Mouse (Mus musculus): Measurements from ENCODE around the gene Kif5c. TPM values are rescaled to one million over a fixed set of nuclear protein-coding genes. Genes with fewer than 3 reads are reported as not detected.
A peak's percentile ranks its signal among the peaks of the same experiment; 100 is the strongest.

The Kif5c gene
- total and polyA plus RNA-seq, 2 experiments from 2014 or later, result 151 to 262 TPM

DNA sequence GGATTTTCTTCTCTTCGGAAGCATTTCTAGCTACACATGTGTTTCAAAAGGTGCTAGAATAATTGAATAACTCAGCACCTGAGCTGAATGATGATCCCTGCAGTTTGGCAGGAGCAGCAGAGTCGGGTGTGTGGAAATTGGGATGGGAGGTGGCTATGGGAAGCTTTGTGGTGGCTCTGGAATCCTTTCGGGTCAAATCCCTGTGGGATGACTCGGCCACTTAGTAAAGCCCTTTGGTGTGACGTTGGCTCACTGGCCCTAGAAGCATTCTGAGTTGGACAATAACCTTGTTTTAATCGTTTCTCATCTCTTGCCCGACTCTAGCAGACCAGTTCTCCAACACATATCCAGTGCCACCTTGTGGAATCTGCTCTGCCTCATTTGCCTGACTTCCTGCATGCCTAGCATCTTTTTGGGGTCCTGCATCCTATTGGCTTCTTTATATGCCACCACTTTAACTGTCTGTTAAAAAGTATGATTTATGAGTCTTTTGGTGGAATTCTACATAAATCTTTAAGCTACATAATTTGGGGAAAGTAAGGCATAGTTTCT, 93.3 kb downstream of the Kif5c start:
- Histone ChIP-seq H3K27ac (no peak overlapping the region), H3K9ac (replicated peaks; ENCODE audit: low read length) (no peak overlapping the region), H3K4me3 (ENCODE audit: low read length) (no peak overlapping the region), H3K4me1 (ENCODE audit: insufficient read depth, low read length) (no peaks in the 10 kb centered on the region), H3K27me3 (ENCODE audit: insufficient read depth, low read length) (no peaks in the 10 kb centered on the region), H3K36me3 (ENCODE audit: insufficient read depth, low read length) (peaks cover 19% of the 10 kb centered on the region), H3K4me2 (ENCODE audit: low read depth, low read length) (no peak overlapping the region), H3K9me3 (ENCODE audit: low read length) (no peaks in the 10 kb centered on the region)
- ATAC-seq (no peak), DNase-seq (ENCODE audit: low spot score) (peak; percentile 36)
- 49% methylated on average over 7 of the region's 7 CpGs for WGBS
- peak; percentile 56 for TF ChIP-seq CTCF (IDR thresholded peaks at IDR 0.05; ENCODE audit: low read depth)

DNA sequence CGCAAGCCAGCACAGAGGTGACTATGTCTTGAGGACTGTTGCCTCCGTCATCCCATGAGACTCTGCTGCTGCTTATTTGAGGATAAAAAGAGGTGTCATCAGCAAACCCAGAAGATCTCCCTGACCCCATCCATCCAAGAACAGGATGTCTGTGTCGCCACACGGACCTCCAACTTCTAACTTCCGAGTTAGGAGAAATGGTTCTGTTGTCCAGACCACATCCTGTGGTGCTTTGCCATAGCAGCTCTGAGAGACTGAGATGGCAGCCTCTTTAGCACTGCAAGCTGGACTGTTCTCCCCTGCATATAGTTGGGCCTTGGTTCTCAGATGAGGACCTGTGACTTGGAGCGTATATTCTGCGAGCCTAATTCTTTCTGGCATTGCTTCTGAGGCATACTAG, 97.4 kb downstream of the Kif5c start:
- H3K36me3 ChIP-seq (ENCODE audit: insufficient read depth, low read length), result peaks cover 4% of the 10 kb centered on the region; the same call in 1 of the 2 replicates
- H3K4me3 ChIP-seq (ENCODE audit: low read length), result no peak overlapping the region
- no peak overlapping the region for H3K9ac ChIP-seq (replicated peaks; ENCODE audit: low read length)
- ATAC-seq (no peak), DNase-seq (ENCODE audit: low spot score) (no peak)
- H3K4me2 ChIP-seq (ENCODE audit: low read depth, low read length), result no peak overlapping the region
- WGBS, result 93% methylated on average over 7 of the region's 7 CpGs
- 0 out of 2 replicates have a peak, but pooled peaks cover 11% of the 10 kb centered on the region for H3K4me1 ChIP-seq (ENCODE audit: insufficient read depth, low read length)
- no peak overlapping the region for H3K27ac ChIP-seq
- H3K27me3 ChIP-seq (ENCODE audit: insufficient read depth, low read length), result no peaks in the 10 kb centered on the region
- no peak for TF ChIP-seq CTCF (IDR thresholded peaks at IDR 0.05; ENCODE audit: low read depth)
- H3K9me3 ChIP-seq (ENCODE audit: low read length), result no peaks in the 10 kb centered on the region

DNA sequence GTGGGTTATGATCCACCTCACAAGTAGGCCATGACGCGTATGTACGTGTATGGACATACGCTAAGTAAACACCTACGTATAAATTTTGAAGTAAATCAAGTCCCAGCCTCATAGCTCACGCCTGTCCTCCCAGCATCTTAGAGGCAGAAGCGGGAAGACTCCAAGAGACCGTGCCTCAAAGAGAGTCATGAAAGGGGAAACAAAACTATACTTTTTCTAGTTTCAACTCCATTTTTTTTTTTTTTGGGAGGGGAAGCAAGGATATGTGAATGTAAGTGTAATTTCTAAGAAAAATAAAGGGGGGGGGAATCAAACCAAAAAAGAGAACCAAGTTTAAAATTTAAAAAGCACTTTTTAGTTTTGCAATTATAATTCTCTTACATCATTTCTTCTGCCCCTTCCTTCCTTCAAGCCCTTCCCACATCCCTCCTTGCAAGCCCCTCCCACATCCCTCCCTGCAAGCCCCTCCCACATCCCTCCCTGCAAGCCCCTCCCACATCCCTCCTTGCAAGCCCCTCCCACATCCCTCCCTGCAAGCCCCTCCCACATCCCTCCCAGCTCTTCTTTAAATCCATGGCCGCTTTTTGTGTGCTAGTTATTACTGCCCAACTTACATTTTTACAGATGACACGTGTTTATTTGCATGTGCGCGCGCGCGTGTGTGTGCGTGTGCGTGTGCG, 98.5 kb downstream of the Kif5c start:
- H3K9ac ChIP-seq (replicated peaks; ENCODE audit: low read length), result no peak overlapping the region
- TF ChIP-seq CTCF (IDR thresholded peaks at IDR 0.05; ENCODE audit: low read depth), result no peak
- no peak overlapping the region for H3K27ac ChIP-seq
- no peak for DNase-seq (ENCODE audit: low spot score)
- 93% methylated on average over 18 of the region's 18 CpGs for WGBS
- no peak for ATAC-seq
- H3K27me3 ChIP-seq (ENCODE audit: insufficient read depth, low read length), result no peaks in the 10 kb centered on the region
- H3K36me3 ChIP-seq (ENCODE audit: insufficient read depth, low read length), result peaks cover 4% of the 10 kb centered on the region; the same call in 1 of the 2 replicates
- no peak overlapping the region for H3K4me2 ChIP-seq (ENCODE audit: low read depth, low read length)
- H3K9me3 ChIP-seq (ENCODE audit: low read length), result no peaks in the 10 kb centered on the region
- no peak overlapping the region for H3K4me3 ChIP-seq (ENCODE audit: low read length)
- H3K4me1 ChIP-seq (ENCODE audit: insufficient read depth, low read length), result peaks cover 20% of the 10 kb centered on the region; the same call in 1 of the 2 replicates

DNA sequence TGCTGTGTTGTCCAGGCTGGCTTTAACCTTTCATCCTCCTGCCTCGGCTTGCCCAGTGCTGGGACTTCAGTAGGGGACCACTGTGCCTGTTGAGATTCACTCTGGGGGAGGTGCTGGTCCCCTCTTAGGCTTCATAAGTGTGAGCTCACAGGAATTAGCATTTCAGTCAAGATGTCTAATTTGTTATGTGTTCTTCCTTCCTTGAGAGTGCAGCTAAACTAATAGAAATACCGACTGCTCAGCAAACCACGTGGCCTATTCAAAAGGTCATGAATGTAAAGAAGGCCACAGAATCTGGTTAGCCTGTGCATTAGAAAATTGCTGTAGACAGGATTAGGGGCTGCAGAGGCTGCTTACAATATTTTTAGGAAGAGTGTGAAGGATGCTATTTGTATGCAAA, 99.4 kb downstream of the Kif5c start:
- 15% methylated on average over 3 of the region's 3 CpGs for WGBS
- Histone ChIP-seq H3K4me3 (ENCODE audit: low read length) (no peak overlapping the region), H3K4me2 (ENCODE audit: low read depth, low read length) (no peak overlapping the region), H3K27me3 (ENCODE audit: insufficient read depth, low read length) (no peaks in the 10 kb centered on the region), H3K4me1 (ENCODE audit: insufficient read depth, low read length) (peaks cover 20% of the 10 kb centered on the region; the same call in 1 of the 2 replicates), H3K27ac (0 out of 2 replicates have a peak overlapping the region, but pooled peaks have one; percentile 20), H3K9me3 (ENCODE audit: low read length) (no peaks in the 10 kb centered on the region), H3K9ac (replicated peaks; ENCODE audit: low read length) (no peak overlapping the region), H3K36me3 (ENCODE audit: insufficient read depth, low read length) (peaks cover 4% of the 10 kb centered on the region)
- ATAC-seq (no peak), DNase-seq (ENCODE audit: low spot score) (no peak)
- TF ChIP-seq CTCF (IDR thresholded peaks at IDR 0.05; ENCODE audit: low read depth), result no peak

DNA sequence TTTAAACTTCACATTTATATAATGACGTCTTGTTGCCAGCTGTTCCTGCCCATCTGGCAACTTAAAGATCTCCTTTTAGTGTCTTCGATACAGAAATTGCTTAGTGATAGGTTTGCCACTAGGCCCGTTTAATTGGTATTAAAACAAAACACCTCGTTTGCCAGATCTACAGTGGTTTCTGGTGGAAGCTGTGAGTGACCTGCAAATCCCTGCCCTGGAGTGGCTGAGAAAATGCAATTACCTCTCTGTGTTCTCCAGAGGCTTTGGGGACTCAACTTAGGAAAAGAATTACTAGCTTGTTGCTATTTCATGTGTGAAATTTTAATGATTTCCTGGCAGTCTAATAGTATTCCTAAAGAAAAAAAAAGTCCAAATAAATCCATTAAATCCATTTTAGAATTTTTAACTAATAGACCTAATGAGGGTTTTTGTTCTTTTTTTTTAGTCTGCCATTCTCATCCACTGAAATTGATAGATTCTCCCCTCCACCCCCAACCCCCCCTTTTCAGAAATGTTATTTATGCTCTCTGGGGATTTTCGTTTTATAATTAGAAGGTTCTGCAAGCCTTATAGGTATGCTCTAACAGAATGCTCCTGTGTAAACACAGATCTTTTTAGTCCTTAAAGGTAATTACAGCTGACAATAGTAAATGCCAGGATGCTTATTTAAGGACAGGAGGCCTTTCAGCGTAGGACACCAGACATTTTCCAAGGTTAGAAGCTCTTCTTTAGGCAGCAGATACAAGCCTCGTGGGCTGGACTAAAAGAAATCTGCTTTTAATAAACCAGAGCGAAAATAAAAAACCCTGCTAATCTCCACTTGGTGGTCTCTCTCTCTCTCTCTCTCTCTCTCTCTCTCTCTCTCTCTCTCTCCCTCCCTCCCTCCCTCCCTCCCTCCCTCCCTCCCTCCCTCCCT, 100.1 kb downstream of the Kif5c start:
- peaks cover 9% of the 10 kb centered on the region for H3K36me3 ChIP-seq (ENCODE audit: insufficient read depth, low read length)
- H3K9me3 ChIP-seq (ENCODE audit: low read length), result no peaks in the 10 kb centered on the region
- 0 out of 2 replicates have a peak overlapping the region, but pooled peaks have one; percentile 27 for H3K27ac ChIP-seq
- DNase-seq (ENCODE audit: low spot score) (no peak), ATAC-seq (no peak)
- H3K4me3 ChIP-seq (ENCODE audit: low read length), result no peak overlapping the region
- no peak overlapping the region for H3K4me2 ChIP-seq (ENCODE audit: low read depth, low read length)
- TF ChIP-seq CTCF (IDR thresholded peaks at IDR 0.05; ENCODE audit: low read depth), result no peak
- H3K4me1 ChIP-seq (ENCODE audit: insufficient read depth, low read length), result peaks cover 20% of the 10 kb centered on the region; the same call in 1 of the 2 replicates
- no peaks in the 10 kb centered on the region for H3K27me3 ChIP-seq (ENCODE audit: insufficient read depth, low read length)
- no peak overlapping the region for H3K9ac ChIP-seq (replicated peaks; ENCODE audit: low read length)
- WGBS, result 26% methylated on average over 8 of the region's 8 CpGs

DNA sequence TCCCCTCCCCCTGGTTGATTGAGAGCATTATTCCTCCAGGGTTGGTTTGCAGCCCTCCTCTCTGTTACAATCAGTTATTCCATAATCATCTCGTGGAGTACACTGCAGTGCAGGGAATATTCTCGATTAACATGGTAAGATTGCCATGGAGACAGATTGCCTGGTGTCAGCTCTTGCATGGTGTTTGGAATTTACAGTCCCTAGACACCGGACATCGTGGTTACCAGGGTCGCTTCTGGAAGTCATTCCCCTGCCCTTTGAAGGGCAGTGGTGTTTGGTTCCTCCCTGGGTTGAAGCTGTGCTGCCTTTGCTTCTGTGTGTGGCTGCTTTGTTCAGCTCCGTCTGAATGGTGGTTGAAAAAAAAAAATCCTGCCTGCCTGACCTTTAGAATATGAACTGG, 100.8 kb downstream of the Kif5c start:
- no peak overlapping the region for H3K9ac ChIP-seq (replicated peaks; ENCODE audit: low read length)
- ATAC-seq, result peak; percentile 69
- H3K9me3 ChIP-seq (ENCODE audit: low read length), result no peaks in the 10 kb centered on the region
- H3K36me3 ChIP-seq (ENCODE audit: insufficient read depth, low read length), result peaks cover 11% of the 10 kb centered on the region
- 0 out of 2 replicates have a peak overlapping the region, but pooled peaks have one; percentile 19 for H3K4me2 ChIP-seq (ENCODE audit: low read depth, low read length)
- TF ChIP-seq CTCF (IDR thresholded peaks at IDR 0.05; ENCODE audit: low read depth), result no peak
- DNase-seq (ENCODE audit: low spot score), result peak; percentile 47
- peaks cover 20% of the 10 kb centered on the region; the same call in 1 of the 2 replicates for H3K4me1 ChIP-seq (ENCODE audit: insufficient read depth, low read length)
- H3K27me3 ChIP-seq (ENCODE audit: insufficient read depth, low read length), result no peaks in the 10 kb centered on the region
- peak overlapping the region; percentile 56 for H3K27ac ChIP-seq
- WGBS, result 3% methylated on average over 6 of the region's 6 CpGs
- no peak overlapping the region for H3K4me3 ChIP-seq (ENCODE audit: low read length)

All from hindbrain, postnatal 0 days (tissue).